In the genomic region with DNA sequence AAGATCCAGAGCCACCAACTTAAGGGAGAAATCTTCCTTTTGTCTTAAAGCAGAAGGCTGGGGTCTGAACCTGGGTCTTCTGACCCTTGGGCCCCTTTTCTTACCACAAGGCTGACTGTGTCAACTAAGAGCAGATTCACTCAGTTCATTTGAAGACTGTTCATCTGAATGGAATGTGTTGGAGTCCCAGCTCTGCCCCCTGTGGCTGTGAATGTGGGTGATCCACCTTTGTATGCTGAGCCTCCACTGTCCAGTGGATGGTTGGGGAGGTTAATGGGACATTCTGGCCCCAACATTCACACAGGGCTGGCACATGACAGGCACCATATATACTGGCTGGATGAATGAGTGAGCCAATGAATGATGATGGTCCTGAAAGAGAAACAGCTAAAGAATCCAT, we compare ENCODE assay signal across 22 mouse cellular contexts. TPM values are rescaled to one million over a fixed set of nuclear protein-coding genes. Genes with fewer than 3 reads are reported as not detected.
A peak's percentile ranks its signal among the peaks of the same experiment; 100 is the strongest.
DNase-seq lines count a peak whose midpoint lies in the region; ATAC-seq and TF ChIP-seq lines count a peak whose summit lies in the region.
"Had no signal": no experiment of that assay in that cellular context is flagged by ENCODE, and none has a peak within 500 bp of the region (broad histone marks: within the 10 kb centered on the region; RNA-seq: fewer than 3 reads in every experiment).

No protein-coding gene starts in this region.

- no peaks in the 10 kb centered on the region for H3K36me3 ChIP-seq in kidney, postnatal 0 days (ENCODE audit: insufficient read depth, low read length)
- H3K36me3 ChIP-seq in kidney, embryonic 15.5 days: peaks cover 23% of the 10 kb centered on the region
- H3K36me3 ChIP-seq: G1E; hindbrain, embryonic 12.5 days had no signal

- no peak overlapping the region for H3K4me2 ChIP-seq in kidney, postnatal 0 days (ENCODE audit: low read length)
- H3K4me2 ChIP-seq in kidney, embryonic 15.5 days: no peak overlapping the region
- H3K4me2 ChIP-seq: forebrain, embryonic 13.5 days; heart, embryonic 11.5 days; hindbrain, embryonic 12.5 days had no signal

- TF ChIP-seq CTCF in kidney, postnatal 0 days (IDR thresholded peaks at IDR 0.05; ENCODE audit: low read depth): peak; percentile 22; the same call in 1 of the 2 replicates

- no peak for ATAC-seq in kidney, postnatal 0 days (replicated peaks; ENCODE audit: low FRiP score, low read depth)
- no peak; the same call in 1 of the 2 replicates for ATAC-seq in kidney, embryonic 15.5 days (replicated peaks; ENCODE audit: low FRiP score)
- ATAC-seq in CD4-positive, CD25-positive, alpha-beta regulatory T cell, adult 4 months: no peak
- ATAC-seq: forebrain, embryonic 13.5 days; forebrain, embryonic 16.5 days; hindbrain, postnatal 0 days; inflammation-experienced regulatory T-cells, adult 6 months had no signal

- H3K9ac ChIP-seq in kidney, postnatal 0 days (ENCODE audit: low read depth, low read length): no peak overlapping the region
- no peak overlapping the region for H3K9ac ChIP-seq in kidney, embryonic 15.5 days
- H3K9ac ChIP-seq: forebrain, embryonic 13.5 days; hindbrain, embryonic 12.5 days had no signal

- no peaks in the 10 kb centered on the region for H3K9me3 ChIP-seq in kidney, postnatal 0 days (replicated peaks; ENCODE audit: low read length)
- no peaks in the 10 kb centered on the region for H3K9me3 ChIP-seq in kidney, embryonic 15.5 days (replicated peaks)
- H3K9me3 ChIP-seq: forebrain, embryonic 10.5 days; forebrain, embryonic 13.5 days; hindbrain, embryonic 12.5 days had no signal

- H3K27me3 ChIP-seq in kidney, postnatal 0 days (ENCODE audit: insufficient read depth, low read length): no peaks in the 10 kb centered on the region
- H3K27me3 ChIP-seq in kidney, embryonic 15.5 days: no peaks in the 10 kb centered on the region
- H3K27me3 ChIP-seq: forebrain, embryonic 13.5 days; hindbrain, embryonic 12.5 days had no signal

- no peak for DNase-seq in kidney, postnatal 0 days (ENCODE audit: low spot score)
- DNase-seq in 3T3-L1 (ENCODE audit: low read depth, low spot score): peak; percentile 71
- peak; percentile 73 for DNase-seq in Muller cell, postnatal 12 days (ENCODE audit: inconsistent ontology term)
- DNase-seq in mesoderm, embryonic 11.5 days (ENCODE audit: low read depth, low spot score): peak; percentile 7
- no peak for DNase-seq in spleen, adult 12 weeks (ENCODE audit: low spot score)
- DNase-seq: adrenal gland, postnatal 10 days; adrenal gland, postnatal 36 days; cerebellum, adult 18-20 months; cerebellum, adult 9-10 months; cerebellum, postnatal 14 days; gastrocnemius, postnatal 10 days; heart, adult 11 months had no signal

- H3K4me3 ChIP-seq in kidney, postnatal 0 days (replicated peaks; ENCODE audit: low read depth, low read length): no peak overlapping the region
- H3K4me3 ChIP-seq in kidney, embryonic 15.5 days (replicated peaks): no peak overlapping the region
- H3K4me3 ChIP-seq: forebrain, embryonic 10.5 days; forebrain, embryonic 13.5 days; hindbrain, embryonic 12.5 days had no signal

- no peaks in the 10 kb centered on the region for H3K4me1 ChIP-seq in kidney, postnatal 0 days (replicated peaks; ENCODE audit: insufficient read depth, low read length)
- peaks cover 4% of the 10 kb centered on the region; the same call in 1 of the 2 replicates for H3K4me1 ChIP-seq in kidney, embryonic 15.5 days
- H3K4me1 ChIP-seq: forebrain, embryonic 10.5 days; forebrain, embryonic 13.5 days; hindbrain, embryonic 12.5 days had no signal

- no peak overlapping the region for H3K27ac ChIP-seq in kidney, postnatal 0 days
- H3K27ac ChIP-seq in kidney, embryonic 15.5 days: no peak overlapping the region
- H3K27ac ChIP-seq: forebrain, embryonic 10.5 days; forebrain, embryonic 13.5 days; hindbrain, embryonic 12.5 days; hindbrain, postnatal 0 days had no signal

RNA-seq across cellular contexts. Expression of a gene that starts 34.2 kb away (rescaled TPM):
- 5.7 and 6.4 TPM in 2 replicates for polyA plus RNA-seq in kidney, postnatal 0 days (2015; fragmentation: Nextera tagmentation; extraction: Ambion mirVana)
- polyA plus RNA-seq in kidney, embryonic 15.5 days (2015; fragmentation: Nextera tagmentation; extraction: Ambion mirVana): 7.3 and 9.4 TPM in 2 replicates
- polyA plus RNA-seq in CD4-positive, CD25-positive, alpha-beta regulatory T cell, adult 4 months (2017; shearing (Covaris generic)): under 1 TPM; 0.33 to 0.75 TPM
- polyA plus RNA-seq: G1E had no signal

Comparison
In these comparisons a context has a peak if more than half of its experiments do, and no peak if none do; other contexts are left out.
1. DNase-seq: peak in 3T3-L1 (single experiment), Muller cell, postnatal 12 days (single experiment) and mesoderm, embryonic 11.5 days (single experiment); none in kidney, postnatal 0 days (single experiment) and spleen, adult 12 weeks (single experiment).